Mouse (Mus musculus) neutrophil, adult 83 days (primary cell): ENCODE results near the gene Rgs14. TPM values are rescaled to one million over a fixed set of nuclear protein-coding genes. Genes with fewer than 3 reads are reported as not detected.

Experiments
- total RNA-seq, 2 experiments: library from RNA; stranded (reverse); gene quantifications; one replicate each; pipeline ENCODE4 v1.2.4; 2023

Rgs14 gene
- total RNA-seq: 100 to 1,000 TPM in 1 of 2 experiments, 10 to 100 TPM in 1; 92.7 to 109 TPM

DNA sequence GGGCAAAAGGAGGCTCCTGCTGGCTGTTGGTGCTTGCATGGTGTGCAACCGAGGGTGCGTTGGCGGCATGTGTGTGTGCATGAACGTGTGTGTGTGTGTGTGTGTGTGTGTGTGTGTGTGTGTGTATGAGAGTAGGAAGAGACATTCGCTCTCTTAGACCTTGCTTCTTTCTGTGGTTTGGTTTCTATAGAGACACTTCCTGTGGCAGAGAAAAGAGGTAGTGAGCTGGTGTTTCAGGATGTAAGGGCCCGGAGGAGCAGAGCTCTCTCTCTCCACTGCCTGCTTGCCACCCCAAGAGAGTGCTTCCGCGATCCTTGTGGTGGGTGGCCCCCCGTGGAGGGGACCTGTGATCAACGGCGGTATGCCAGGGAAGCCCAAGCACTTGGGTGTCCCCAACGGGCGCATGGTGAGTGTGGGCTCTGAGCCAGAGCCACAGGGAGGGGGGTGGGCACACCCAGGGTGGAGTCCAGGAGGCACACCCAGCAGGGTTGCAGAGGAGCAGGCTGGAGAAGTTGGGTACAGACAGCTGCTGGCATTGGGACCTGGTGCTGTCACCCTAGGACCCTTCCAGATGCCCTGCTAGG, at the start of gene Rgs14:
Gene Rgs14 (plus strand): TSS at position 202 of the 584 bp plus-strand sequence.

DNA sequence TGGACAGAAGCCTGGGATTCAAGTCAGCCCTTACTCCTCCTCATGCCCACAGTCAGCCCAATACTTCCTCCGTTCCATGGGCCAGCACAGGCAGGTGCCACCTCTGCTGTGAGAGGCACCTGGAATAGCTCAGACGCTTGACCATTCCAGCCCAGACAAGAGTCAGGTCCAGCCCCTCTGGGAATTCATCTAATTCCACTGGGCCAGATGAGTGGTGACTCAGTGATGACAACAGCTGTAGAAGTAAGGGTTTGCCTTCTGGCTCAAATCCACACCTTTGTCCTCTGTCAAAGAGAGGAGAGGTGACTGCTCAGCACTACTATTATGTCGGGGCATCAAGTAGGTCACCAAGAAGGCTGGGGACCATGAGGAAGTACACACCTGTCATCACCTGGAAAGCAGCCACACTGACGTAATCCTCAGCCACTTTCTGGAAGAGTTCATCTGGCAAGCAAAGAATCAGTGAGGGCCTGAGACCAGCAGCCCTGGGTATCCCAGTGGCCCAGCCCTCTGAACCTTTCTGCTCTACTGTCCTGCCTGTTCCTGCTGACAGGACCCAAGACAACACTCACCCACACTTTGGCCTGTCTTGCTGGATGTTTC, 49.5 kb upstream of the Rgs14 start, which contains the start of gene Prelid1:
Gene Prelid1 (plus strand): TSS at position 570 of the 603 bp plus-strand sequence.

DNA sequence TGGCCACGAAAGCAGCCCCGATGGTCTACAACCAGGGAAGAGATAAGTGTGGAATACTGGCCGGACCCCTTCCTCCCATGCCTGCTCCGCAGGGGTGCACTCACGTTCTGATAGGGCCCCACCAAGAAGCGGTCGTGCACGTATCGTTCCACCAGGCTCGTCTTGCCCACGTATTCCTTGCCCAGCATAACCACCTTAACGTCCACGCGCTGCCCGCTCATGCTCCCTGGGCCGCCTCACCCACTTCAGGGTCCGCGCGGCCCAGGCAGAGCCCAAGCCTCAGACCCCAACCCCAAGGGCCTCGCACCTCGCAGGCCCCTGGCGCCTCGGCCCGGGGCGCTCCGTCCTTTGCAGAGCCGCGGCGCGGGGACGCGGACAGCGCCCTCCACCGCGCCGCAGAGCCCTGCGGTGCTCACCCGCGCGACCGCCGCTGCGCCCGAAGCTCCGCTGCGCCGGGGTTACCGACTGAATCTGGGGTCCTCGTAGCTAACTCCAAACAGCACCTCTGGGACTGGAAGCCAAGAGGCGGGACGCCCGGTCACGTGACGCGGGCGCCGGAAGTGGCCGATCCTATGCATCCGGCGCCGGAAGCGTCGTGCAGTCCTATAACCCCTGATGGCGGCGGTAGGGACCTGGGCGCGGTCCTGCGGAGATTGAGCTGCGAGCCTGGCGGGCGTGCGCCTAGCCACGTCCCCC, 48.0 kb upstream of the Rgs14 start, which contains the start of gene Rab24:
Gene Rab24 (minus strand): TSS at position 513 of the 696 bp plus-strand sequence.

DNA sequence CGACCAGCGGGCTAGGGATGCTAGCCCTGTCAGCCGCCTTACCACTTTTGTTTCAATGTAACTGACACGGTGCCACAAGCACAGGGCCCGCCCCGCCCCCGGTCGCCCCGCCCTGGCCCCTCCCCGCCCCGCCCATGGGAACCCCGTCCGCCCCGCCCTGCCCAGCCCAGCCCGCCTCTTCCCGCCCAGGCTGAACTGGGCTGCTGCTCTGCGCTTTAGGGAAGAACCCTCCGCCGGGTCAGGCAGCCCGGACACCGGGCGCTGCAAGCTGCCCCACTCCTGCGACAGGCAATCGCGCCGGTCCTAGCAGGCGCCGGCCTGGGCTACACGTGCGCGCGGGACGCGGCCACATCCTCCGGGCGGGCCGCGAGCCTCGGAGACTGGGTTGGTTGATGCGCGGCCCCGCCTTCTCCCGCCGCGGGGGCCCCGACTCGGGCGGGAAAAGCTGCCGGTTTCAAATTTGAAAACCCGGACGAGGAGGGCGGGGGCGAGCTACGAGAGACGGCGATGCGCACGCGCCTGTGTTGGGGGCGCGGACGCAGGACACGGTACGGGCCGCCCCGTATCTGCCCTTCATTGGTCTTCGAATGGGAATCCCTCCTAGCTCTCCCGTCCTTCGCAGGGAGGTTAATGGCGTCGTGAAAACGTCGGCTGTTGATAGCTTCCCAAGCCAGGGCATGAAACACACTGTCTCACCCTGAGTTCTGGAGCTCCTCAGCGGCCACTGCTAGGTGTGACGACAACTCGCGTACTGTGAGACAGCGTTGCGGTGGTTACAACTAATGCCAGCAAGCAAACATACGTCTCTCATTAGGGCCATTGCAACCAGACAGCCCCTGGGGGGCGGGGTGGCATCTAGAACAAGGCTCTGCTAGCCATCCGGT, 39.6 kb upstream of the Rgs14 start, which contains the start of gene Mxd3:
Gene Mxd3 (minus strand): TSS at position 141 of the 884 bp plus-strand sequence.

DNA sequence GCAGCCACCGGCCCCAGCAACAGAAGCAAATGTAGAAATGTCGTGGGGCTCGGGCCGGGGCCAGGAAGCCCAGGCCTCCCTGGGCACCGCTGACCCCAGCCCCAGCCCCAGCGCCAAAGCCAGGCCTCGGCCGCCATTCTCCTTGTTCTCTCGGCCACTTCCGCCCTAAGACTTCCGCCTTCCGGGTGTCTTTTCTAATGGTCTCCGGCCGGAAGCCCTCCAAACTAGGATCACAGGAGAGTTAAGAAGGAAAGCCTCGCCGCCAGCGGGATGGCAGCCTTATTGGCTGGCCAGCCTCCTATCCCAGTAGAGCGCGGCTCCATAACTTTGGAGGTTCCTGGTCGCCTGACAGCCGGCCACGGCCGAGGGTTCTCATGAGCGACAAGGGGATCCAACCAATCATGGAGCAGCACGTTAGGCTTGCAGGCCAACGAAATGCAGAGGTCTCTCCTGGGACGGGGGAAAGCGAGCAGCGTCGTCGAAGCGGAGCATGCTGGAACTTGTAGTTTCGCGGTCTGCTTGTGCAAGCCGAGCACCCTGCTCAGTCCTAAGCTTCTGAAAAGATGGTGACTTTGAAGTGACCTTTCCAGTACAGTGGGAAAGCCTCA, 7.0 kb upstream of the Rgs14 start, which contains the start of gene Lman2:
Gene Lman2 (minus strand): TSS at position 331 of the 608 bp plus-strand sequence.

DNA sequence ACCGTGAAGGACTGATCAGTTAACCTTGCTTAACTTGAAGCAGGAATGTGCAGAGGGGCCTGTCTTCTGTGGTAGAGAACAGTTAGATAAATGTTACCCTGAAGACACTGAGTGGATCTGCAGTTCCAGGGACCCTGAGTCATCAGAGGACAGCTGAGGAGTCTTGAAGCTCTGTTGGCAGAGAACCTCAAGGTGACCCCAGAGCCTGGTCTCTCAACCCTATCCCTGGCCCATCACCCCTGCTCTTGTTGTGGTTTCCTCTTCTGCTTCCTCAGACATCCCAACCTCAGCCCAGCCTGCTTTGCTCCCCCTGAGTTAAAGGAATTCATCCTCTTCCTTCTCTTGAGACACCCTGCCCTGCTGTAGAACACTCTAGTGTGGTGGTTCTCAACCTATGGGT, 28.6 kb downstream of the Rgs14 start, which contains the start of gene Slc34a1:
Gene Slc34a1 (plus strand): TSS at position 100 of the 400 bp plus-strand sequence.

DNA sequence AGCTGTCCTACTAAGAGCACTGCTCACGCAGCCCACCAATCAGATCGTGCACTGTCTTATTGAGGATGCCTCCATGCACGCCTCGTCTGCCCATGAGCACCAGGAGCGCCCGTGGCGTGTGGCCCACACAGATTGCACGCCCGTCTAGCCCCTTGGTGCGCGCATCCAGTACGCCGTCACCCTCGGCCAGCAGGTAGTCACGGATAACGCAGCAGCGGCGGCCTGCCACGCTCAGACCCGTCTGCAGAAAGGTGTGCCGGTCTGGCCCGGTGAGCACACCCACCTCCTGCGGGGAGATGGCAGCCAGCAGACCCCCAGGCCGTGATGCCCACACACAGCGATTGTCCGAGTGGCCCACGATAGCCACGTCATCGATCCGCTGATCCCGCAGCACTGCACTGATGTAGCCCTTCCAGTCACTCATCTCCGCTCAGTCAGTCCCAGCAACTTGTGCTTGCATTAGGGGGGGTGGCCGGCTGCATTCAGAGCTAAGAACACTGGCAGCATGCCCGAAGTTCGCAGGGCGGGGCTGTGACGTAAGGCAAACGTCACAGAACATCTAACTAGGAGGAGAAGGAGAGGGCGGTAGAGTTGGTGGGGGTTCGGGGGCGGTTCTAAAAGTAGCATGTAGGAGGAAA, 45.3 kb downstream of the Rgs14 start, which contains the start of gene Pfn3:
Gene Pfn3 (minus strand): TSS at position 490 of the 638 bp plus-strand sequence.

DNA sequence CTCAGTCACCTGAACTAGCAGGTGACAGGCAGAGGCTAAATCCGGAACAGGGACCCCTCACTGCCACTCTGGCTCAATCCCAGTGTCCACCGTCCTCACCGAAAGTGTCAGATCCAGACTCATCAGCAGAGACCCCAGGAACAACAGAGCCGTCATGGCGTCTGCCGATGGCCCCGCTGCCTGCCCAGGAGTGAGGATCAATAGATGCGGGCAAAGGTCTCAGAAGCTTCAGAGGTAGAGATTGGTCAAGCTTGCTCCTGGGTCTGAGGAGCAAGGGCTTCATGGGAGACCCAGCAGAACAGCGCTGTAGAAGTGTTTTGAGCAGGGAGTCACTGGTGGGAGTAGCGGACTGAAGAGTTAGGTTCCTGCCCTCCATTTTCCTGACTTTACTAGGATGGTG, 57.1 kb downstream of the Rgs14 start, which contains the start of gene F12:
Gene F12 (minus strand): TSS at position 181 of the 400 bp plus-strand sequence.

Other genes starting within 250 kb of the Rgs14 start
- not detected for gene Gm17617, start 236.2 kb upstream of the Rgs14 start, total RNA-seq
- not detected for gene Fgfr4, start 217.1 kb upstream of the Rgs14 start, total RNA-seq
- gene Nsd1, start 159.9 kb upstream of the Rgs14 start, total RNA-seq: 100 to 1,000 TPM in 1 of 2 experiments, 10 to 100 TPM in 1; 92.1 to 115 TPM
- 100 to 1,000 TPM; 202 to 217 TPM for gene Prelid1, start 49.2 kb upstream of the Rgs14 start, total RNA-seq
- 10 to 100 TPM; 71.5 to 92.3 TPM for gene Rab24, start 47.8 kb upstream of the Rgs14 start, total RNA-seq
- gene Mxd3, start 39.9 kb upstream of the Rgs14 start, total RNA-seq: 10 to 100 TPM; 18.4 to 20.5 TPM
- gene Lman2, start 6.9 kb upstream of the Rgs14 start, total RNA-seq: 10 to 100 TPM; 78.0 to 83.3 TPM
- gene Slc34a1, start 28.5 kb downstream of the Rgs14 start, total RNA-seq: not detected
- not detected for gene Pfn3, start 45.5 kb downstream of the Rgs14 start, total RNA-seq
- gene F12, start 57.1 kb downstream of the Rgs14 start, total RNA-seq: 1 to 10 TPM; 1.4 to 2.0 TPM
- gene Grk6, start 75.3 kb downstream of the Rgs14 start, total RNA-seq: 100 to 1,000 TPM; 194 to 214 TPM
- gene Prr7, start 94.5 kb downstream of the Rgs14 start, total RNA-seq: 1 to 10 TPM; 7.0 to 7.3 TPM
- gene Dbn1, start 118.4 kb downstream of the Rgs14 start, total RNA-seq: under 1 TPM; 0.13 to 0.96 TPM
- gene Pdlim7, start 143.9 kb downstream of the Rgs14 start, total RNA-seq: 100 to 1,000 TPM in 1 of 2 experiments, 10 to 100 TPM in 1; 92.0 to 120 TPM
- gene Dok3, start 159.6 kb downstream of the Rgs14 start, total RNA-seq: 100 to 1,000 TPM; 289 to 310 TPM
- gene Ddx41, start 166.9 kb downstream of the Rgs14 start, total RNA-seq: 10 to 100 TPM; 35.8 to 41.1 TPM
- gene Fam193b, start 201.4 kb downstream of the Rgs14 start, total RNA-seq: 10 to 100 TPM; 84.6 to 93.8 TPM
- 10 to 100 TPM; 61.1 to 65.4 TPM for gene Tmed9, start 204.0 kb downstream of the Rgs14 start, total RNA-seq
- gene B4galt7, start 230.2 kb downstream of the Rgs14 start, total RNA-seq: 10 to 100 TPM; 11.1 to 11.7 TPM